Mouse (Mus musculus): ENCODE measurements at regions not wholly inside any gene's neighbourhood (a gene's known extent, or its start where the extent isn't known, plus 50 kb on each side); places are given as distances from the start of the nearest gene placed in this dataset.

GRCm38 (mm10) chr5:149919097-149919496 is 99.4 kb upstream of the Rxfp2 start:
- TF ChIP-seq CTCF (IDR thresholded peaks at IDR 0.05; ENCODE audit: low read depth) = no peak
- no peak for TF ChIP-seq EP300 (IDR thresholded peaks at IDR 0.05; ENCODE audit: low read depth)

All from liver, embryonic 14.5 days (tissue).